Mouse (Mus musculus) hindbrain, embryonic 16.5 days (tissue): ENCODE data around the gene Gna11. TPM values are rescaled to one million over a fixed set of nuclear protein-coding genes. Genes with fewer than 3 reads are reported as not detected.

Experiments used
- ATAC-seq: fragments of 200-750 bp; cut with Nextera tagmentation; 2 replicates; pipeline ENCODE4 v1.8.0; 2017; ENCODE audit warnings: moderate TSS enrichment, moderate library complexity
- H3K27ac ChIP-seq: fragments of 300-500 bp; sonication (generic); 2 replicates; pipeline ENCODE4 v1.5.1; 2014; ENCODE audit warnings: low read depth, mild to moderate bottlenecking, control low read depth, low read length, moderate library complexity
- H3K27me3 ChIP-seq: fragments of 300-500 bp; sonication (generic); replicated peaks from 2 replicates; pipeline ENCODE4 v1.6.1; 2014; ENCODE audit warnings: low read length; ENCODE audit not compliant: control insufficient read depth, insufficient read depth
- H3K36me3 ChIP-seq: fragments of 300-500 bp; sonication (generic); 2 replicates; pipeline ENCODE4 v1.6.1; 2014; ENCODE audit warnings: mild to moderate bottlenecking, low read length, moderate library complexity, mixed read lengths; ENCODE audit not compliant: control insufficient read depth, insufficient read depth
- H3K4me1 ChIP-seq: fragments of 300-500 bp; sonication (generic); 2 replicates; pipeline ENCODE4 v1.6.1; 2014; ENCODE audit warnings: low read depth, low read length; ENCODE audit not compliant: control insufficient read depth, insufficient read depth
- H3K4me2 ChIP-seq: fragments of 300-500 bp; sonication (generic); 2 replicates; pipeline ENCODE4 v1.6.1; 2014; ENCODE audit warnings: mild to moderate bottlenecking, low read length, control low read depth, moderate library complexity
- H3K4me3 ChIP-seq: fragments of 300-500 bp; sonication (generic); 2 replicates; pipeline ENCODE4 v1.5.1; 2014; ENCODE audit warnings: mild to moderate bottlenecking, low read length, control low read depth, moderate library complexity
- H3K9ac ChIP-seq: fragments of 300-500 bp; sonication (generic); 2 replicates; pipeline ENCODE4 v1.6.1; 2014; ENCODE audit warnings: low read depth, mild to moderate bottlenecking, control low read depth, low read length, moderate library complexity
- H3K9me3 ChIP-seq: fragments of 300-500 bp; sonication (generic); 2 replicates; pipeline ENCODE4 v1.6.1; 2014; ENCODE audit warnings: mild to moderate bottlenecking, low read length, moderate library complexity; ENCODE audit not compliant: control insufficient read depth
- WGBS: fragments of 180-500 bp; shearing (Covaris S2); extraction: QIAGEN DNeasy Blood & Tissue Kit; methylation state at CpG from one replicate; pipeline ENCODE4 v1.1.7; 2014; 5-methylcytosine and 5-hydroxymethylcytosine counted together
- polyA plus RNA-seq: library from polyadenylated mRNA; unstranded; fragments of >200 nt; fragmentation: Nextera tagmentation; extraction: Ambion mirVana; gene quantifications from 2 replicates; pipeline ENCODE4 v1.2.1, GENCODE M21; 2015

The Gna11 gene
- polyA plus RNA-seq, 1 experiment from 2014 or later: 96.0 TPM

DNA sequence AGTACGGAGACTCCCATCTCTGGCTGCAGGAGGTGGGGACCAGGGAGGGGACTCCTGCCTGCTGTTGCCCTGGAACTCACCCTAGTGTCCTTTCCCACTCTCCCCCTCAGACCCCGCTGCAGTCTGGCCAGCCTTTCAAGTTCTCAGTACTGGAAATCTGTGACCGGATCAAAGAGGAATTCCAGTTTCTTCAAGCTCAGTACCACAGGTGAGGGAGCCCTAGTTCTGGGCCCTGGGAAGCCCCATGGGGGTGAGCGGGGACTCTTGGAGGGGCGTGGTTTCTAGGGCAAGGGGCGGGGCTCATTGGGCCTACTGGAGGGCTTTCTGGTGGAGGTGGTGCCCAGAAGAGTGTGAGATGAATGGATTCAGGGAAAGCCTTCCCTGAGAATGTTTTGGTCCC is 30.7 kb upstream of the Gna11 start:
- H3K9me3 ChIP-seq: no peaks in the 10 kb centered on the region
- H3K9ac ChIP-seq: peak overlapping the region; percentile 83
- no peak for ATAC-seq
- H3K4me1 ChIP-seq: peaks cover 27% of the 10 kb centered on the region
- H3K4me2 ChIP-seq: peak overlapping the region; percentile 80
- H3K36me3 ChIP-seq: no peaks in the 10 kb centered on the region
- H3K4me3 ChIP-seq: peak overlapping the region; percentile 63
- peaks cover 24% of the 10 kb centered on the region for H3K27me3 ChIP-seq
- no peak overlapping the region; the same call in 1 of the 2 replicates for H3K27ac ChIP-seq
- 0% methylated on average over 6 of the region's 6 CpGs for WGBS

DNA sequence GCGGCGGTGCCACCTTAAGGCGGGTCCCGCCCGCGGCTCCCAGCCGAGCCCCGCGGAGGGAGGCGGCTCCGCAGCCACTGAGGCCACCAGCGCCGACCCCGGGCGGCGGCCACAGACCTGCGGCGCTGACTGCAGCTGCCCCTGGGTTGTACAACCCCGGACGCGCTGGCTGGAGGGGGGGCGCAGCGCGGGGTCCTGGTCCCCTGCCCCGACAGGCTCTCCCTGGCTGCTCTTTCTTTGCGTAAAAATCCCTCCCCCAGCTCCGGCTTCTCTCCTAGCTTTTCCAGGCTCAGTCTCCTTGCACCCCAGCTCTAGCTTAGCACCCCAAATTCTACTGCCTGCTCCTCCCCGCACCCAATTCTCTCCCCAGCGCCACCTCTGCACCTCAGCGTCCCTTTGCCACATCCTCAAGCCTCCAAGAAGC is 30.2 kb upstream of the Gna11 start:
- Histone ChIP-seq H3K27ac (peak overlapping the region; percentile 30; the same call in 1 of the 2 replicates), H3K36me3 (no peaks in the 10 kb centered on the region), H3K9ac (peak overlapping the region; percentile 83), H3K9me3 (no peaks in the 10 kb centered on the region), H3K4me1 (peaks cover 32% of the 10 kb centered on the region), H3K4me2 (peak overlapping the region; percentile 80), H3K27me3 (peaks cover 21% of the 10 kb centered on the region), H3K4me3 (peak overlapping the region; percentile 63)
- ATAC-seq: no peak
- WGBS: under 1% methylated on average over 28 of the region's 30 CpGs

DNA sequence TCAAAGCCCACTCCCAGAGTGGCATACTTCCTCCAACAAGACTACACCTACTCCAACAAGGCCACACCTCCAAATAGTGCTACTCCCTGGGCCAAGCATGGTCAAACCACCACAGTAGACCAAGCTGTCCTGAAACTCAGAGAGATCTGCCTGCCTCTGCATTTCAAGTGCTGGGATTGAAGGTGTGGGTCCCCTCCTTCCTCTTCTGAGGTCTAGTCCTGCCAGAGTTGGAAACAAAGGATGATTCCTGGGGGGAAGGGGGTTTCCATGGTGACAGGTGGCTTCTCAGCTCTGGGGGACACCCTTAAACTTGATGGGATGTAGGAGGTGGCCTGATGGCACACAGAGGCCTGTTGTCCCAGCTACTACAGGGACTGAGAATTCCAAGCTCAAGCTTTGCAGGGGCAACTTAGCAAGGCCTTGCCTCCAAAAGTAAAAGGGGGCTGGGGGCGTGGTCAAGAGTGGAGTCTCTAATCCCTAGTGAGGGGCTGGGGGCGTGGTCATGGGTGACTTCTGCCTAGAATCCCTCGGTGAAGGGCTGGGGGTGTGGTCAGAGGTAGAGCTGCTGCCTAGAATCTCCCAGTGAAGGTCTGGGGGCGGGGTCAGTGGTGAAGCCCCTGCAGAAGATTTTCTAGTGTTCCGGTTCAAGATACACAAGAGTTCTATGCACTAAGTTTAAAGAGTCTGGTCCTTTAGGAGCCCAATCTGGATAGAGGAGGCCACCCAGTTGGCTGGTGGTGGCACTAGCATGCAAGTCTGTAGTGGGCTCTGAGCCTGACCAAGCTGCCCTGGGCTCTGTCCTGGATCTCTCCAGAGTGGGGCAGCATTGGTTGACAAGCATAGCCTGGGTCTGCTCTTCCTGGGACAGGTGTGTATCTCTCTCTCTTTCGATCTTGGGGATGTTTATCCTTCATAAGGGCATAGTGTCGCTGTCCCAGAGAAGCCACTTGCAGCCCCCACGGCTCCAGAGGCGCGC is 29.4 kb upstream of the Gna11 start, which contains the start of gene Tle2:
TSS of gene Tle2 (plus strand) at position 481 of the 976 bp plus-strand sequence.
- 27% methylated on average over 9 of the region's 10 CpGs for whole genome bisulfite sequencing
- peak within 1 kb of the TSS; percentile 30; the same call in 1 of the 2 replicates for H3K27ac ChIP-seq
- peak within 1 kb of the TSS; percentile 83 for H3K9ac ChIP-seq
- peaks cover 15% of the 10 kb centered on the region for H3K27me3 ChIP-seq
- H3K4me2 ChIP-seq: peak within 1 kb of the TSS; percentile 80
- H3K36me3 ChIP-seq: no peaks in the 10 kb centered on the region
- peak within 1 kb of the TSS; percentile 63 for H3K4me3 ChIP-seq
- no peaks in the 10 kb centered on the region for H3K9me3 ChIP-seq
- ATAC-seq: no peak
- H3K4me1 ChIP-seq: peaks cover 33% of the 10 kb centered on the region

DNA sequence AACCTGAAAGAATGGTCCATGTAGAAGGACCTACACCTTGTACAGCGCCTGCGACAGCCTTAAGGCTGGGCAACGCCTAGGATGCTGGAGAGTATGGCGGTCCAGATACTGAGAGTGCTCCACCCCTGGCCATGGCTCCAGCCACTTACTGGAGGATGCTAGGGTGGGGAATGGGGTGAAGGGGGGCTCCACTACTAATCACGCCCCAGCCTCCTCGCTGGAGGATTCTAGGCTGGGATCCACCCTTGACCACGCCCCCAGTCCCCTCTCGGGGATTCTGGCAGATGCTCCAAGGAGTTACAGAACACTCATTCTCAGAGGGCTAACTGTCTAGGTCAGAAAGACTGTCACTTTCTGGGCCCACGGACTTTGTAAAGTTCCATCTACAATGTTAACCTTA is 28.0 kb upstream of the Gna11 start:
- peaks cover 43% of the 10 kb centered on the region for H3K4me1 ChIP-seq
- 7% methylated on average over 9 of the region's 9 CpGs for WGBS

DNA sequence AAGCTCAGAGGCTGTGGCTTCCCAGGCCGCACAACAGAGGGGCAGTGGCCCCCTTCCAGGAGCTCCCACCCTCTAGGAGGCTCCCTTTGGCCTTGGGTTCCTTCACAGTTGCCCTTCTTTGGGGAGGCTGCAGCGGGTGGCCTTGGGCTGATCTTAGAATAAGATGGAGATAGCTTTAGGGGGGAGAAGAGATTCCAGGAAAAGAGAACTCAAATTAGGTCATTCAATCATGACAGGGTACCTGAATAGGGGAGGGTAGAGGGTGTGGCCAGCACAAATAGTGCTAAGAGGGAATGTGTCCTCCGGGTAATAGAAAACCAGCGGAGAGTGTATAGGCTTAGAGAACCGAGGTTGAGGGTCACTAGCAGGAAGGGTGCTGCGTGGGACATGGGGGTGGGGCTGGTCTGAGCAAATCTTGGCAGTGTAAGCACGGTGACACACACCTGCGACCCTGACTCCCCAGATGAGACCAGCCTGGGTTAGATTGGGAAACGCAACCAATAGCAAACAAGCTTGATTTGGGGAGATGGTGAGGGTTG is 27.2 kb upstream of the Gna11 start:
- peaks cover 9% of the 10 kb centered on the region for H3K27me3 ChIP-seq
- 3% methylated on average over 9 of the region's 9 CpGs for WGBS
- peak overlapping the region; percentile 11; the same call in 1 of the 2 replicates for H3K4me3 ChIP-seq
- H3K9me3 ChIP-seq: no peaks in the 10 kb centered on the region
- H3K9ac ChIP-seq: no peak overlapping the region; the same call in 1 of the 2 replicates
- H3K36me3 ChIP-seq: no peaks in the 10 kb centered on the region
- ATAC-seq: no peak
- H3K27ac ChIP-seq: no peak overlapping the region
- H3K4me2 ChIP-seq: peak overlapping the region; percentile 49
- H3K4me1 ChIP-seq: peaks cover 43% of the 10 kb centered on the region

More for the DNA sequence above, 28.0 kb upstream of the Gna11 start:
- Histone ChIP-seq H3K4me3 (no peak overlapping the region), H3K9ac (no peak overlapping the region), H3K27me3 (peaks cover 13% of the 10 kb centered on the region), H3K9me3 (no peaks in the 10 kb centered on the region), H3K27ac (no peak overlapping the region), H3K4me2 (no peak overlapping the region), H3K36me3 (no peaks in the 10 kb centered on the region)
- ATAC-seq: no peak

DNA sequence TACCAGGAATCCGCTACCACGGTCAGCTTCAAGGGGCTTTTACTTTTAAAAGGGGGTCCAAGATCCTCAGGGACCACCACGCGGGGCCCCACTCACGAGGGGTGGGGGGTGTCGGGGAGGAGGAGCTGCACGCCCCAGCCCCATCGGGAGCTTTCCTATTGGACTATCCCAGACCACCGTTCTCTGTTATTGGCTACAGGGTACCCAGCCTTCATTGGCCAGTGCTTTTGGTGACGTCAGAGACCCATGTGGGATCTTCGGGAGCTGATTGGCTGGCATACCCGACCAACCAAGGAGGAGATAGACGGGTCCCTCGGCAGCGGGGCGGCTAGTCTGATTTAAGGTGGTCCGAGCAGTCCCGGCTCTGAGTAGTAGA is 26.5 kb upstream of the Gna11 start:
- peaks cover 43% of the 10 kb centered on the region for H3K4me1 ChIP-seq
- no peaks in the 10 kb centered on the region for H3K9me3 ChIP-seq
- peak overlapping the region; percentile 78 for H3K27ac ChIP-seq
- ATAC-seq: peak; percentile 93
- peak overlapping the region; percentile 30 for H3K9ac ChIP-seq
- H3K27me3 ChIP-seq: peaks cover 8% of the 10 kb centered on the region
- under 1% methylated on average over 18 of the region's 18 CpGs for WGBS
- peak overlapping the region; percentile 40 for H3K4me3 ChIP-seq
- peak overlapping the region; percentile 93 for H3K4me2 ChIP-seq
- peaks cover under 1% of the 10 kb centered on the region; the same call in 1 of the 2 replicates for H3K36me3 ChIP-seq

DNA sequence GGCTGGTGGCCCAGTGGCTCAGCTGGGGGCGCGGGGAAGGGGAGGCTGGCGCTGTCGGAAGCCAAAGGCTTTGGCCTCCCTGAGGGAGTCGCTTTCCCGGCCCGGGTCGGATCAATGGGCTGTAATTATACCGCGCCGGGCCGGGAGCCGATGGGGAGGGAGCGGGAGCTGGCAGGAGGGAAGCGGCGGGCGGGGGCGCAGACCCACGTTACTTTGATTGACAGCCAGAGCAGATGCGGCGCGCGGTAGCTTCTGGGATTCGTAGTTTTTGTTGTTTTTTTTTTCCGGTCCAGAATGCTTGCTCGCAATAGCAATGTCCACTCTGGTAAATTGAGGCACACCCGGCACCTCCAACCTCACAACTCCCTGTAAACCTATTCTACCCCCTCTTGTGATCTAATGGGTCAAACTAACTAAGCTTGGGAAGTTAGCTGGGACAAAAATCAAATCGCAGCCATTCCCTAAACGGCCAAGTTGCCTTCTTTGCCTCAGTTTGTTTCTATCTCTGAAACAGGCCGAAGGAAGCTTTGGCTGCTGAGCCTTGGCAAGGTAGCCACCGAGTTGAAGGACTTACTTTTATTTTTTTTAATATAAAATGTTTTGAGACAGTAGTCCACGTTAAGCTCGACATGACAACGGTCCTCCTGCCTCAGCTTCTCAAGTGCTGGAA is 26.0 kb upstream of the Gna11 start:
- under 1% methylated on average over 33 of the region's 34 CpGs for WGBS
- H3K9ac ChIP-seq: peak overlapping the region; percentile 56
- H3K36me3 ChIP-seq: peaks cover 4% of the 10 kb centered on the region
- ATAC-seq: peak; percentile 46
- H3K9me3 ChIP-seq: no peaks in the 10 kb centered on the region
- peaks cover 41% of the 10 kb centered on the region for H3K4me1 ChIP-seq
- H3K4me2 ChIP-seq: peak overlapping the region; percentile 93
- H3K27me3 ChIP-seq: peaks cover 3% of the 10 kb centered on the region; the same call in 1 of the 2 replicates
- H3K4me3 ChIP-seq: peak overlapping the region; percentile 40
- H3K27ac ChIP-seq: peak overlapping the region; percentile 81

DNA sequence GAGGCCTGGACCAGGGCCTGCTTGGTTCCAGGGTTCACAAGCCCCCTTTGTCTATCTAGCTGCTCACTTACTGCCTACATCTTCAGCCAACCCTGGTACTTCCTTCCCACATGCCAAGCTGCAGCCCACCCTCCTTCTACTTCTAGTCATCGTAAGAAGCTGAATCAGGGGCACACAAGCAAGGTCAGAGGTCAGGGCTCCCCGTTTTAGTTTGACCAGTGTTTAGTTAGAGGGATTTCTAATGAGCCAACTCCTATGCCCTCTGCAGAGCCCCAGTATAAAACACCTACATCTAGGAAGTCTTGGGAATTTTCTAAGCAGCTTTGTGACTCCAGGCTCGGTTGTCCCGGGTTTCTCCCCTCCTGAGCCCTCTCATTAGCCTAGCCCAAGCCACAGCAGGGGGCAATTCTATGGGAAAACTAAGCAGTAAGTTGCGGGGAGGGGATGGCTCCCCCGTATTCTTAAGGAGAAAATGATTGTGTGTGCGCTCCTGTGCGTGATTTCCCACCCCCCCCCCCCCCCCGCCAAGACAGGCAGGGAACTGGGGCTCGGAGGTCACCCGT is 25.3 kb upstream of the Gna11 start:
- Histone ChIP-seq H3K27me3 (peaks cover 7% of the 10 kb centered on the region; the same call in 1 of the 2 replicates), H3K4me1 (peaks cover 34% of the 10 kb centered on the region), H3K4me3 (peak overlapping the region; percentile 40), H3K36me3 (peaks cover 11% of the 10 kb centered on the region), H3K4me2 (peak overlapping the region; percentile 93), H3K27ac (peak overlapping the region; percentile 81), H3K9me3 (no peaks in the 10 kb centered on the region), H3K9ac (peak overlapping the region; percentile 56)
- peak; percentile 9 for ATAC-seq
- 0% methylated on average over 7 of the region's 11 CpGs for WGBS
